Mouse (Mus musculus) thymus, adult 2 months (tissue): ENCODE results near the gene Ccdc73. TPM values are rescaled to one million over a fixed set of nuclear protein-coding genes. Genes with fewer than 3 reads are reported as not detected.

ENCODE experiments used
- DNase-seq: peaks from one replicate; pipeline ENCODE4 v3.0.0; 2021
- H3K27ac ChIP-seq: fragments of 200-500 bp; 2 replicates; pipeline ENCODE4 v1.5.1; 2012; ENCODE audit warnings: low read length, control low read depth; ENCODE audit not compliant: control insufficient read depth, insufficient read depth
- H3K27me3 ChIP-seq: fragments of 200-500 bp; 2 replicates; pipeline ENCODE4 v1.6.1; 2012; ENCODE audit warnings: mild to moderate bottlenecking, low read length, moderate library complexity, mixed read lengths; ENCODE audit not compliant: control insufficient read depth, insufficient read depth
- H3K36me3 ChIP-seq: fragments of 200-500 bp; 2 replicates; pipeline ENCODE4 v1.6.1; 2012; ENCODE audit warnings: mild to moderate bottlenecking, low read length, moderate library complexity; ENCODE audit not compliant: control insufficient read depth, insufficient read depth
- H3K4me1 ChIP-seq: fragments of 200-500 bp; replicated peaks from 2 replicates; pipeline ENCODE4 v1.6.1; 2012; ENCODE audit warnings: low read length; ENCODE audit not compliant: control insufficient read depth, insufficient read depth
- H3K4me3 ChIP-seq: fragments of 200-500 bp; 2 replicates; pipeline ENCODE4 v1.5.1; 2012; ENCODE audit warnings: mild to moderate bottlenecking, low read length, control low read depth, moderate library complexity; ENCODE audit not compliant: control insufficient read depth, insufficient read depth
- CTCF ChIP-seq: fragments of 200-500 bp; IDR thresholded peaks from 2 replicates; pipeline ENCODE4 v1.5.1; 2012; ENCODE audit warnings: mild to moderate bottlenecking, control low read depth, low read length, moderate library complexity, borderline replicate concordance; ENCODE audit not compliant: control insufficient read depth, poor library complexity, insufficient read depth; ENCODE audit errors: extremely low read depth
- POLR2A ChIP-seq: fragments of 200-500 bp; IDR thresholded peaks from 2 replicates; pipeline ENCODE4 v1.6.1; 2012; ENCODE audit warnings: mild to moderate bottlenecking, low read length, control low read depth, moderate library complexity; ENCODE audit not compliant: control insufficient read depth, poor library complexity, insufficient read depth; ENCODE audit errors: extremely low read depth
- WGBS: fragments of 180-500 bp; shearing (Covaris S2); methylation state at CpG from one replicate; pipeline ENCODE4 v1.1.7; 2018; 5-methylcytosine and 5-hydroxymethylcytosine counted together
- polyA plus RNA-seq: library from polyadenylated mRNA; depleted of rRNA; stranded (reverse); fragments of >200 nt; gene quantifications from 2 replicates; pipeline ENCODE4 v1.2.3, GENCODE M21; 2012

The Ccdc73 gene
- polyA plus RNA-seq, 1 experiment: 0.77 TPM

DNA sequence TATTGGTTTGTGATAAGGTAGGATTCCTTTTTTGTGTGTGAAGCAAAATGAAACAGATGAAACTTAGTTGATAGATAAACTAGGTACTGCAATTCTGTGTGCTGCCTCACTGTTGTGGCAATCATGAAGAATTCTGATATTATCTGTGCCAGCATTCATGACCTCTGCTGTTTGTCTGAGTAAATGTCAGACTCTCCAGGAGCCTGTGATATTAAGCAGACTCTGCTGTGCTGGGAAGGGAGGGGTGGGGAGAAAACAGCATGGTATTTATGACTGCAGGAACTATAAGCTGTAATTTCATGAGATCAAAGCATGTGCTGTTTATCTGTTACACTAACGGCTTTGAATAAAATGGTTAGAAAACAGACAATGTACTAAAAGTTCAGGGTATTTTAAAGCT lies 96.9 kb downstream of the Ccdc73 start:
- Histone ChIP-seq H3K27ac (no peak overlapping the region), H3K27me3 (no peaks in the 10 kb centered on the region), H3K4me1 (no peaks in the 10 kb centered on the region), H3K36me3 (no peaks in the 10 kb centered on the region), H3K4me3 (no peak overlapping the region)
- no peak for DNase-seq
- WGBS: 59% methylated on average over 1 of the region's 1 CpGs
- TF ChIP-seq CTCF: no peak

DNA sequence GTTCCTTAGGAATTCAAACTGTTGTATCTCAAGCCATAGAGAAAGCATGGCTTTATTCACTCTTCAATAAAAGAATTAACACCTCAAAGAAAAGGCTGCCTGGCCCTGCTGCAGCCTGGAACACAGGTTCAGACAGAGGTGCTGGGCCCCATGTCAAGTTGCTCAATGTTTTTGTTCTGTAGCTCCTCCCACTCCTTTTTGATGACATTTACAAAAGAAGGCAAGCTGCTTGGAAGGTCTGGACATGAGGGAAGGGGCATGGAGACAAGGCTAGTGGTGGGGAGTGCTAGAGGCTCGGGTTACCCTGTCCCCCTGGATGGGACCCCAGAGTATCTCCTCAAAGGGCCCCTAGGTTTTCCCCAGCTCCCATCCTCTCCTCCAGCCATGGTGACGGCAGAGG lies 114.1 kb downstream of the Ccdc73 start:
- Histone ChIP-seq H3K4me3 (no peak overlapping the region), H3K36me3 (no peaks in the 10 kb centered on the region), H3K27ac (no peak overlapping the region), H3K4me1 (no peaks in the 10 kb centered on the region), H3K27me3 (no peaks in the 10 kb centered on the region)
- WGBS: 90% methylated on average over 2 of the region's 2 CpGs
- TF ChIP-seq POLR2A (no peak), CTCF (no peak)
- no peak for DNase-seq

DNA sequence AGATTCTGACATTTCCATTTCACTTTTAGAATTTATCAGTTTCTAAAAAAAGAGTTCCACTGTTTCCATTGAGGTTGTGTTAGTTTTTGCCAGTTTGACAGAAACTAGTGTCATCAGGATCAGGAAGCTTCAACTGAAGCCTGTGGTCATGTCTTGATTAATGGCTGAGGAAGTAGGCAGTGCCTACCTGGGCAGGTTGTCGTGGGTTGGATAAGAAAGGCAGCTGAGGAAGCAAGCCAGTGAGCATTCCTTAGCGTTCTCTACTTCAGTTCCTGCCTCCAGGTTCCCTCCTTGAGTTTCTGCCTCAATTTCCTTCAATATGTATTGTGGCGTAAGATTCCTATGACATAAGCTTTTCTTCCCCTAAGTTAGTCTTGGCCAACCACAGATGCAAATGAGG lies 118.2 kb downstream of the Ccdc73 start:
- Histone ChIP-seq H3K27me3 (no peaks in the 10 kb centered on the region), H3K27ac (no peak overlapping the region), H3K36me3 (no peaks in the 10 kb centered on the region), H3K4me1 (no peaks in the 10 kb centered on the region), H3K4me3 (no peak overlapping the region)
- WGBS: 31% methylated on average over 3 of the region's 3 CpGs
- no peak for DNase-seq
- TF ChIP-seq CTCF (no peak), POLR2A (no peak)

- Histone ChIP-seq H3K36me3 (no peaks in the 10 kb centered on the region), H3K27ac (no peak overlapping the region), H3K4me1 (no peaks in the 10 kb centered on the region), H3K27me3 (no peaks in the 10 kb centered on the region), H3K4me3 (no peak overlapping the region)
- DNase-seq: no peak
- TF ChIP-seq POLR2A: no peak
- TF ChIP-seq CTCF: no peak
- WGBS: 98% methylated on average over 1 of the region's 1 CpGs
Observed at GRCm38 (mm10) chr2:104988974-104989373, 121.4 kb downstream of the Ccdc73 start.

GRCm38 (mm10) chr2:104994436-104994835 lies 126.8 kb downstream of the Ccdc73 start:
- Histone ChIP-seq H3K4me1 (no peaks in the 10 kb centered on the region), H3K36me3 (peaks cover 12% of the 10 kb centered on the region), H3K27ac (no peak overlapping the region), H3K4me3 (no peak overlapping the region), H3K27me3 (no peaks in the 10 kb centered on the region)
- DNase-seq: no peak
- WGBS: 98% methylated on average over 2 of the region's 2 CpGs
- TF ChIP-seq POLR2A: no peak

DNA sequence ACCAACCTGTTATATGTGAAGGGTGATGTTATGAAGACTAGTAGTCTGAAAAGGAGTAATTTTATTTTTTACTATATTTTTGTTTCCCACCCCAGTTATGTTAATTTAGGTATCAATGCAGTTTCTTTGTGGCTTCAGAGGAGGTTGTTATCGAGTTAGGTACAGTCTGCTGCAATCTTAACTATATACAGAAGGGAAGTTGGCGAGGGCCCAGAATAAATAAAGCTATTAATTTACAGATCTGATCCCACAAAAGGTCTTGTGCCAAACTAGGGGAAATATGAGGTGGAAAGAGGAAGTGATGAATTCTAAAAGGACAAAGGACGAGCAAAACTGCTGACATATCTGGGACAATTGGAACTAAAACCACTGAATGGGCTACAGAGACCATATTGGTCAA lies 128.6 kb downstream of the Ccdc73 start:
- no peaks in the 10 kb centered on the region for H3K27me3 ChIP-seq
- WGBS: 85% methylated on average over 3 of the region's 3 CpGs
- TF ChIP-seq CTCF (no peak), POLR2A (no peak)
- peaks cover 12% of the 10 kb centered on the region for H3K36me3 ChIP-seq
- no peak for DNase-seq
- H3K27ac ChIP-seq: no peak overlapping the region
- H3K4me1 ChIP-seq: no peaks in the 10 kb centered on the region
- H3K4me3 ChIP-seq: no peak overlapping the region

DNA sequence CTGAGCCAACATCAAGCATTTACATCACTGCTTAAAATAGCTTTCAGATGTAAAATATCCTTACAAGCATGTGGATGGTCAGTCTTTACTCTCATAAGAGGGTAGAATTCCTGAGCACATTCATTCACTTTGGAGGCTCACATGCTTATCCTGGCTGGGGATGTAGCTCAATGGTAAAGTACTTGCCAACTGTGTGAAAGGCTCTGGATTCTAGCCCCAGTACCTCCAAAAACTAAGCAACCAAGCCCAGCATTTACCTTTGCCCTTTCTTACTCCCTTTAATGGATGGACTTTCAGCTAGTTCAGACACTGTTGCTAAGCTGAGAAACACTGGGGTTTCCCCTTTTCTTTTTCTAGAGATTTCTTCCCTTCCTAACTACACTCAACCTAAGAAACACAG lies 139.6 kb downstream of the Ccdc73 start:
- Histone ChIP-seq H3K4me3 (no peak overlapping the region), H3K36me3 (peaks cover 75% of the 10 kb centered on the region), H3K27ac (no peak overlapping the region), H3K4me1 (peaks cover 2% of the 10 kb centered on the region; the same call in 1 of the 2 replicates), H3K27me3 (no peaks in the 10 kb centered on the region)
- DNase-seq: no peak
- no peak for TF ChIP-seq POLR2A
- TF ChIP-seq CTCF: no peak
